Mouse (Mus musculus): Measurements from ENCODE around the gene Pcbp3.
"Not testable (repeated sequence)": the region's sequence is repeated elsewhere in the genome, so short reads cannot be mapped to it uniquely, and the experiment has no call there.

The Pcbp3 gene

GRCm38 (mm10) chr10:76961790-76962489 is at the start of gene Pcbp3:
Gene Pcbp3, minus strand, starts transcription at chr10:76961887.
- in situ Hi-C loops (cut with MboI; ENCODE audit: low sequenced_read_pairs) = no loop called here

GRCm38 (mm10) chr10:77008698-77009097 is 47.0 kb upstream of the Pcbp3 start:
- in situ Hi-C loops (cut with MboI; ENCODE audit: low sequenced_read_pairs) = loop anchor here (25.0 kb wide), 1 partner anchor 171 kb away; no protein-coding TSS in a partner anchor

GRCm38 (mm10) chr10:77008109-77008561 is 46.4 kb upstream of the Pcbp3 start:
- in situ Hi-C loops (cut with MboI; ENCODE audit: low sequenced_read_pairs) = loop anchor here (25.0 kb wide), 1 partner anchor 171 kb away; no protein-coding TSS in a partner anchor

- in situ Hi-C loops (cut with MboI; ENCODE audit: low sequenced_read_pairs) = loop anchor here (25.0 kb wide), 1 partner anchor 170 kb away; no protein-coding TSS in a partner anchor
Observed at GRCm38 (mm10) chr10:77007433-77008108, 45.9 kb upstream of the Pcbp3 start.

- in situ Hi-C loops (cut with MboI; ENCODE audit: low sequenced_read_pairs) = loop anchor here (25.0 kb wide), 1 partner anchor 168 kb away; no protein-coding TSS in a partner anchor
Observed at GRCm38 (mm10) chr10:77004936-77005335, 43.2 kb upstream of the Pcbp3 start.

- in situ Hi-C loops (cut with MboI; ENCODE audit: low sequenced_read_pairs) = no loop called here
Observed at GRCm38 (mm10) chr10:76997759-76998513, 36.2 kb upstream of the Pcbp3 start.

GRCm38 (mm10) chr10:76992456-76992855 is 30.8 kb upstream of the Pcbp3 start:
- in situ Hi-C loops (cut with MboI; ENCODE audit: low sequenced_read_pairs) = no loop called here

GRCm38 (mm10) chr10:76988586-76988985 is 26.9 kb upstream of the Pcbp3 start:
- in situ Hi-C loops (cut with MboI; ENCODE audit: low sequenced_read_pairs) = no loop called here

GRCm38 (mm10) chr10:76978042-76978441 is 16.4 kb upstream of the Pcbp3 start:
- in situ Hi-C loops (cut with MboI; ENCODE audit: low sequenced_read_pairs) = no loop called here

GRCm38 (mm10) chr10:76976699-76977098 is 15.0 kb upstream of the Pcbp3 start:
- in situ Hi-C loops (cut with MboI; ENCODE audit: low sequenced_read_pairs) = no loop called here

GRCm38 (mm10) chr10:76973797-76974436 is 12.2 kb upstream of the Pcbp3 start:
- in situ Hi-C loops (cut with MboI; ENCODE audit: low sequenced_read_pairs) = no loop called here

- in situ Hi-C loops (cut with MboI; ENCODE audit: low sequenced_read_pairs) = not testable (repeated sequence)
Observed at GRCm38 (mm10) chr10:76972318-76972717, 10.6 kb upstream of the Pcbp3 start.

- in situ Hi-C loops (cut with MboI; ENCODE audit: low sequenced_read_pairs) = no loop called here
Observed at GRCm38 (mm10) chr10:76970974-76971373, 9.3 kb upstream of the Pcbp3 start.

- in situ Hi-C loops (cut with MboI; ENCODE audit: low sequenced_read_pairs) = no loop called here
Observed at GRCm38 (mm10) chr10:76964436-76964835, 2.7 kb upstream of the Pcbp3 start.

- in situ Hi-C loops (cut with MboI; ENCODE audit: low sequenced_read_pairs) = no loop called here
Observed at GRCm38 (mm10) chr10:76963997-76964396, 2.3 kb upstream of the Pcbp3 start.

GRCm38 (mm10) chr10:76961156-76961555 is 531 bp downstream of the Pcbp3 start:
- in situ Hi-C loops (cut with MboI; ENCODE audit: low sequenced_read_pairs) = no loop called here

GRCm38 (mm10) chr10:76958201-76958600 is 3.5 kb downstream of the Pcbp3 start:
- in situ Hi-C loops (cut with MboI; ENCODE audit: low sequenced_read_pairs) = no loop called here

GRCm38 (mm10) chr10:76956200-76956599 is 5.5 kb downstream of the Pcbp3 start:
- in situ Hi-C loops (cut with MboI; ENCODE audit: low sequenced_read_pairs) = no loop called here

- in situ Hi-C loops (cut with MboI; ENCODE audit: low sequenced_read_pairs) = no loop called here
Observed at GRCm38 (mm10) chr10:76941038-76941437, 20.6 kb downstream of the Pcbp3 start.

- in situ Hi-C loops (cut with MboI; ENCODE audit: low sequenced_read_pairs) = no loop called here
Observed at GRCm38 (mm10) chr10:76936827-76937226, 24.9 kb downstream of the Pcbp3 start.

GRCm38 (mm10) chr10:76934805-76935204 is 26.9 kb downstream of the Pcbp3 start:
- in situ Hi-C loops (cut with MboI; ENCODE audit: low sequenced_read_pairs) = no loop called here

All from CH12F3 (cell line).